Mouse (Mus musculus): ENCODE results near the gene Dpp6. TPM values are rescaled to one million over a fixed set of nuclear protein-coding genes. Genes with fewer than 3 reads are reported as not detected.

Dpp6 gene
- total RNA-seq, 4 experiments from 2014 or later, result 0.35 to 0.71 (median 0.63) TPM

GRCm38 (mm10) chr5:26969941-26970590 lies 153.1 kb downstream of the Dpp6 start:
- no peak for DNase-seq (ENCODE audit: low spot score)

DNA sequence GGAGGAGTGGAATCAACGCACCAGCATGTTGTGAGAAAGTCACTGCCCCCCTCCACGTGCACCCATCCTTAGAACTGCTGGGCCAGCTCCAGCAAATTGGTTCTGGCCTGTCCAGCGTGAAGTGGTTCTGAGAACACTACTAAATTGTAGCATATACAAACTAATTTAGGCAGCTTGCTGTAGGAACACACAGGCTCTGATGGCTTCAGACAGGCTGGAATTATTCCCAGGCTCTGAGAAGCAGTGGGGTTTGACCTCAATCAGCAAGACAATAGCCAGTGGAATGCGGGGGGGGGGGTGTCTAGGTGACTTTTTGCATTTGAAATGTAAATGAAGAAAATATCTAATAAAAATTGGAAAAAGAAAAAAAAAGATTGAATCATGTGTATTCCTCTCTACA lies 156.2 kb downstream of the Dpp6 start:
- DNase-seq (ENCODE audit: low spot score), result no peak

- DNase-seq (ENCODE audit: low spot score), result no peak
These were observed 162.3 kb downstream of the Dpp6 start for GRCm38 (mm10) chr5:26979348-26979747.

- no peak for DNase-seq (ENCODE audit: low spot score)
These were observed 162.8 kb downstream of the Dpp6 start for GRCm38 (mm10) chr5:26979755-26980154.

GRCm38 (mm10) chr5:26985114-26985513 lies 168.1 kb downstream of the Dpp6 start:
- DNase-seq (ENCODE audit: low spot score), result no peak

DNA sequence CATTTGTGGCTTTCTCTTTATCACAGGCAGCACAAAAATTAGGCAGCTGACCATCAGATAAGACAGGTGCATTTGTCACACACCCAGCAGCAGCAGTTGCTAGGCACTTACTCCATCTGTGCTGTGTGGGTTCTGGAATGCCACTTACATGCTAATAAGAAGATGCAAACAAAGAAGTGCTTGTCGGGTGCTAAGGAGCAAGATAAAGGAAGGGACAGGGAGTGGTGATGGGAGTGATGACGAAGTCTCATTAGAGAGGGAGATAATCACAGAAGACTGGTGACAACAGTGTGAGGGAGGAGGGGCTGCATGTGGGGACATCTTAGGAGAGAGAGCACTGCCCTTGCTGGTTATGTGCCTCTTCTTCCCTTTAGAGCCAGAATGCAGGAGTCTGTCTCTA lies 174.6 kb downstream of the Dpp6 start:
- no peak for DNase-seq (ENCODE audit: low spot score)

DNA sequence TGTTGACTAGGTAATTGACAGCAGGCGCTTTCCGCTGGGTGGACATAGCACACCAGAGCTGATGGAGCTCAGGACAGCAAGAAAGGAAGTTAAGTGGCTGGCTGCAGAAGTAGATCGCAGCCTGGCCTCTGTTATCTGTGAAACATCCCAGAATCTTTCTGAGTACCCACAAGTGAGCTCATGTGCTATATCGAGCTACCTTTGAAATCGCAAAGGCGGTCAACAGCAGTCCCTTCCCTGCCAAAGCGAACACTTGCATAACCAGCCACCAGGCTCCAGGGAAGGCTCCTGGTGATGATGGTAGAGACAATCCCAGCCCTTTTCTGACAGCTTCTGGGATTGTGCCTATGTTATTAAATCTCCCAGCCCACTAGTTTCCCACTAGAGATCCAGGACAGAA lies 186.5 kb downstream of the Dpp6 start:
- DNase-seq (ENCODE audit: low spot score), result peak; percentile 16

- DNase-seq (ENCODE audit: low spot score), result peak; percentile 9
These were observed 192.2 kb downstream of the Dpp6 start for GRCm38 (mm10) chr5:27009157-27009556.

GRCm38 (mm10) chr5:27010582-27010981 lies 193.6 kb downstream of the Dpp6 start:
- DNase-seq (ENCODE audit: low spot score), result no peak

GRCm38 (mm10) chr5:27018314-27018956 lies 201.4 kb downstream of the Dpp6 start:
- DNase-seq (ENCODE audit: low spot score), result no peak

DNA sequence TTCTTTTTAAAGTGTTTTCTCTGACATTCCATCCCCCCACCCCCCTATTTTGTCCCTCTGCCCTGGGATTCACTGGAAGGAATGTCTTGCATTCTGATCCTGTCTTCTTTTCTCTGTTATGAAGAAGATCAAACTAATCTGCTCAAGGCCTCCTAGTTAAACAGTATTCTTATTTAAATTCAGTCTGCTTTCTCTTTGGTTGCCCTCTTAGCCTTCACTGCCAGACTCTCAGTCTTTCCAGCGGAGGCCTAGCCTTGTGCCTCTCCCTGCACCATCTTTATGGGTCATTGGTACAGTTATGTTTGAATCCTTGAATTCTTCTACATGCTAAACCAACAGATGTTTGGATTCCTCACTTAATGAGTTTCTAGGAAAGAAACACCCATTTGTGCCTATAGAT lies 211.6 kb downstream of the Dpp6 start:
- DNase-seq (ENCODE audit: low spot score), result no peak

DNA sequence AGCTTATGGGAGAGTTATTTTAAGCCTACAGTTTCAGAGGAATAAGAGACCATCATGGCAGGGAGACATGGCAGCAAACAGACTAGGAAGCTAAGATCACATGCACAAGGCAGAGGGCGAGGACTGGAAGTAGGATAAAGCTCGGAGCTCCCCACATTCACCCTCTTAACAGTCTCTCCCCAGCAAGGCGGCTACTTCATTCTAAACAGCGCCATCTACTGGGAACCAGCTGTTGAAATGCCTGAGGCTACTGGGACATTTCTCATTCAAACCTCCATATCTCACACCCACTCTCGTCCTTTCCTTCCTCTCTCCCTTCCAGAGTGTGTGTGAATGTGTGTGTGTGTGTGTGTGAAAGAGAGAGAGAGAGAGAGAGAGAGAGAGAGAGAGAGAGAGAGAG lies 212.8 kb downstream of the Dpp6 start:
- no peak for DNase-seq (ENCODE audit: low spot score)

GRCm38 (mm10) chr5:27034858-27035257 lies 217.9 kb downstream of the Dpp6 start:
- no peak for DNase-seq (ENCODE audit: low spot score)

GRCm38 (mm10) chr5:27035291-27035690 lies 218.3 kb downstream of the Dpp6 start:
- DNase-seq (ENCODE audit: low spot score), result no peak

DNA sequence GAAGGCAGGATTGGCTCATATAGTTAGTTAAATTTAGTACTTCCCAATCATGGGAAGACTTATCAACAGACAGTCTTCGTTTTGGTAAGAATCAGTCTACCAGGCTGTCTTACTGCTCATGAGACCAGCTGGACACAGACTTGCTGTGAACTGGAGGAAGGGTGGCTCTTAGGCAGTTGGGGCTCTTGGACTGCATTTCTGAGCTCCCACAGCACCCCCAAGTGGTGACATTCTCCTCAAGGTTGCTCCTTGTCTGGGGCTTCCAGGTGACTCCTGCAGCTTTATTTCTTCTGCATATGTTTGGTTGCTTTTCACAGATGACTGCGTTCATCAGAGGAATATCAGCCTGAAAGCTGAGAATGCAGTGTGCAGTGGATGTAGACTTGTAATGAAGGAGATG lies 218.9 kb downstream of the Dpp6 start:
- DNase-seq (ENCODE audit: low spot score), result no peak

GRCm38 (mm10) chr5:27037796-27038195 lies 220.8 kb downstream of the Dpp6 start:
- no peak for DNase-seq (ENCODE audit: low spot score)

DNA sequence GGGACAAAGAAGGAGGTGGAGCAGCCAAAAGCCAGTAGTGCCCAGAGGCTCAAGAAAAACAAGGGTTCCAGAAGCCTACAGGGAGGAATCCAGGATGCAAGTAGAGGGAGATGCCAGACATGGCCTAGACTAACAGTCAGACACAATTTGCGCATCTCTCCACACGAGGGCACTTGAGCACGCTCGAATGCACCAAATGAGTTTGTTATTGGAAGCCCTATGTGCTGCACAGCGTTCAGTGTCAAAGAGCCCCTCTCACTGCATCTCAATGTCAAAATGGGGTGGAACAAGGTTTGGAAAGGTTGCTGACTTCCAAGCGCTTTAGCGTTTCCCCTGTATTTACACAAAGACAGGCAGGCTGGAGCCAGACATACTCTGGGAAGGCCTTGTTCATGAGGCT lies 231.2 kb downstream of the Dpp6 start:
- DNase-seq (ENCODE audit: low spot score), result no peak

DNA sequence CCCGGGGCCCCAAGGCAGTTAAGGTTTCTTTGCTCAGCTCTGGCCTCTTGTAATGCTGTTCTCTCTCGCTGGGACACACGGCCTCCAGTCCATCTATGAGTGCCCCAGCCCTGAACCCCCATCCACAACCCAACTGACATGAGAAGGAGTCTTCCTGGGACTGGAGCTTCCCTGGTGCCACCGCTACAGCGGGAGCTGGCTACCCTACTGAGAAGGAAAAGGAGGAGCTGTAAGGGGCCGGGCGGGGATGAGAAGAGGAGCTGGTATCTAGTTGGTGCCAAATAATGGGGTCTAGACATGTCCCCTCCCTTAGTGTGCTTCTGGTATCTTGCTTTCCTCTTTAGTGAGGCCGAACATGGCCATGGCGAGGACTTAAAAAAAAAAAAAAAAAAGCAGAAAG lies 231.9 kb downstream of the Dpp6 start:
- no peak for DNase-seq (ENCODE audit: low spot score)

- no peak for DNase-seq (ENCODE audit: low spot score)
These were observed 232.5 kb downstream of the Dpp6 start for GRCm38 (mm10) chr5:27049341-27050091.

DNA sequence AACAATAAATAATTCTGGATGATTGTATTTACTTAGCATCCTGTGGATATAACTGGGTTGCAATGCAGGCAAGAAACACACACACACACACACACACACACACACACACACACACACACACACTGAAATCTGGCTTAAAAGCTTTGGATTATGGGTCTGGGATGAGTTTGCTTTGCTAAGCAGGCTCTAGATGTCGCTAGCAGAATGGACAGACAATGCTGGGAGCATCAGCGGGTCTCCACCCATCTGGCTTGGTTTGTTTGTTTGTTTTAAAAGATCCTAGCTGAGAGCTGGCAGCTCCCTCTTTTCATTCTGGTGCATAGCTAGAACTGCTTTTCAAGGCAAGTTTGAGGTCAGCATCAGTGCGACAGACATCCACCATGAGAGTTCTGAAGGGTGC lies 234.2 kb downstream of the Dpp6 start:
- no peak for DNase-seq (ENCODE audit: low spot score)

DNA sequence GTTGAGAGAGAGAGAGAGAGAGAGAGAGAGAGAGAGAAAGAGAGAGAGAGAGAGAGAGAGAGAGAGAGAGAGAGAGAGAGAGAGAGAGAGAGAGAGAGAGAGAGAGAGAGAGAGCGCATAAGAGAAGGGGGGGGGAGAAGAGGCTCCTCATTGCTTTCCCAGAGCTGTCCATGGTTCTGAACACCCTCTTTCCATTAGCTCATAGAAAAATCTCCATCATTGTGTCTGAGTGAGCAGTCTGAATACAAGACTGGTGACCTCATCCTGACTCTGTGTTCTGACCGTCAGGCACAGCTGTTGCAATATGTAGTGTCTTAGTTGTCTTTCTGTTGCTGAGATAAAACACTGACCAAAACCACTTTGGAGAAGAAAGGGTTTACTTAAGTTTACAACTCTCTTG lies 235.4 kb downstream of the Dpp6 start:
- no peak for DNase-seq (ENCODE audit: low spot score)

DNA sequence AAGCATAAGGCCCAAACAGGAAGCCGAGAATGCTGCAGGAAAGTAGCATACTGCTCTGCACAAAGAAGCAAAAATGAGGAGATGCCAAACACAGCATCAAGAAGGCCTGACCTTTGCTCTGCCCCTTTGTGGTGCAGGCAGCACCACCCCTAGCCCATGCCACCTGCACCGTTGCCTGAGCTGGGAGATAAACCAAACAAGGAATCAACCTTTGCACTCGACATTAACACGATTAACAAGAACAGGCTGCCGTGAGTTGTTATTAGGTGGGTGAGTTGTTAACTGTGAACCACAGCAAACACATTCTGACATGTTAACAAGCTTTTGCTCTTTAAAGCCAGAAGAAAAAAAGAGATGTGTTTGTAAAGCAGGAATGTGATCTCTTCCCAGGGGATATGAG lies 239.4 kb downstream of the Dpp6 start:
- no peak for DNase-seq (ENCODE audit: low spot score)

- DNase-seq (ENCODE audit: low spot score), result no peak
These were observed 243.1 kb downstream of the Dpp6 start for GRCm38 (mm10) chr5:27060114-27060513.
